Mouse (Mus musculus) forebrain, postnatal 0 days (tissue): Measurements from ENCODE around the gene Chmp4b. TPM values are rescaled to one million over a fixed set of nuclear protein-coding genes. Genes with fewer than 3 reads are reported as not detected.

Experiments used
- ATAC-seq: fragments of 200-750 bp; cut with Nextera tagmentation; 2 replicates; pipeline ENCODE4 v1.8.0; 2017; ENCODE audit warnings: mild to moderate bottlenecking, moderate library complexity
- DNase-seq: peaks from one replicate; pipeline ENCODE4 v3.0.0-alpha.2; 2015
- H3K27ac ChIP-seq: fragments of 300-500 bp; sonication (generic); 2 replicates; pipeline ENCODE4 v1.5.1; 2014; ENCODE audit warnings: low read depth, mild to moderate bottlenecking, antibody characterized with exemption, low read length, moderate library complexity, mixed read lengths
- H3K27me3 ChIP-seq: fragments of 300-500 bp; sonication (generic); 2 replicates; pipeline ENCODE4 v1.6.1; 2014; ENCODE audit warnings: mild to moderate bottlenecking, low read length, mixed read lengths; ENCODE audit not compliant: insufficient read depth
- H3K36me3 ChIP-seq: fragments of 300-500 bp; sonication (generic); 2 replicates; pipeline ENCODE4 v1.6.1; 2014; ENCODE audit warnings: mild to moderate bottlenecking, moderate library complexity; ENCODE audit not compliant: insufficient read depth
- H3K4me1 ChIP-seq: fragments of 300-500 bp; sonication (generic); 2 replicates; pipeline ENCODE4 v1.6.1; 2014; ENCODE audit warnings: antibody characterized with exemption; ENCODE audit not compliant: insufficient read depth
- H3K4me2 ChIP-seq: fragments of 300-500 bp; sonication (generic); 2 replicates; pipeline ENCODE4 v1.6.1; 2014; ENCODE audit warnings: low read depth, mild to moderate bottlenecking, moderate library complexity
- H3K4me3 ChIP-seq: fragments of 300-500 bp; sonication (generic); 2 replicates; pipeline ENCODE4 v1.5.1; 2014; ENCODE audit warnings: low read depth, low read length, mixed read lengths
- H3K9ac ChIP-seq: fragments of 300-500 bp; sonication (generic); 2 replicates; pipeline ENCODE4 v1.6.1; 2014; ENCODE audit warnings: mild to moderate bottlenecking
- H3K9me3 ChIP-seq: fragments of 300-500 bp; sonication (generic); 2 replicates; pipeline ENCODE4 v1.6.1; 2016; ENCODE audit warnings: low read length
- CTCF ChIP-seq: sonication (generic); IDR thresholded peaks from 2 replicates; pipeline ENCODE4 v1.5.1; 2016; ENCODE audit warnings: antibody characterized with exemption, control low read depth, low read depth
- WGBS: fragments of 180-500 bp; shearing (Covaris S2); extraction: QIAGEN DNeasy Blood & Tissue Kit; methylation state at CpG from one replicate; pipeline ENCODE4 v1.1.7; 2014; 5-methylcytosine and 5-hydroxymethylcytosine counted together
- polyA plus RNA-seq: library from polyadenylated mRNA; unstranded; fragments of >200 nt; fragmentation: Nextera tagmentation; extraction: Ambion mirVana; gene quantifications from 2 replicates; pipeline ENCODE4 v1.2.1, GENCODE M21; 2015
- total RNA-seq: library from RNA; depleted of rRNA; stranded (reverse); fragments of >200 nt; gene quantifications from 2 replicates; pipeline ENCODE4 v1.2.3, GENCODE M21; 2014

The Chmp4b gene
- total and polyA plus RNA-seq, 2 experiments from 2014 or later: 29.4 to 176 TPM

- Histone ChIP-seq H3K4me3 (no peak overlapping the region), H3K9me3 (no peaks in the 10 kb centered on the region), H3K9ac (no peak overlapping the region), H3K27me3 (no peaks in the 10 kb centered on the region), H3K4me1 (no peaks in the 10 kb centered on the region), H3K36me3 (no peaks in the 10 kb centered on the region), H3K4me2 (no peak overlapping the region), H3K27ac (no peak overlapping the region)
- no peak for ATAC-seq
- no peak for TF ChIP-seq CTCF
- DNase-seq: no peak
- 89% methylated on average over 4 of the region's 4 CpGs for WGBS
These were observed 65.1 kb downstream of the Chmp4b start for GRCm38 (mm10) chr2:154716586-154716985.

- ATAC-seq: no peak
- Histone ChIP-seq H3K9me3 (no peaks in the 10 kb centered on the region), H3K27ac (no peak overlapping the region), H3K27me3 (no peaks in the 10 kb centered on the region), H3K4me3 (no peak overlapping the region), H3K9ac (no peak overlapping the region), H3K36me3 (no peaks in the 10 kb centered on the region), H3K4me2 (no peak overlapping the region), H3K4me1 (no peaks in the 10 kb centered on the region)
- no peak for TF ChIP-seq CTCF
- no peak for DNase-seq
These were observed 65.6 kb downstream of the Chmp4b start for GRCm38 (mm10) chr2:154717081-154717480.

- TF ChIP-seq CTCF: no peak
- 87% methylated on average over 12 of the region's 12 CpGs for WGBS
- Histone ChIP-seq H3K27me3 (no peaks in the 10 kb centered on the region), H3K4me2 (no peak overlapping the region), H3K9ac (no peak overlapping the region), H3K4me1 (no peaks in the 10 kb centered on the region), H3K9me3 (no peaks in the 10 kb centered on the region), H3K36me3 (no peaks in the 10 kb centered on the region), H3K27ac (no peak overlapping the region), H3K4me3 (no peak overlapping the region)
- ATAC-seq (no peak), DNase-seq (no peak)
These were observed 67.5 kb downstream of the Chmp4b start for GRCm38 (mm10) chr2:154718855-154719556.

GRCm38 (mm10) chr2:154720315-154720714 lies 68.8 kb downstream of the Chmp4b start:
- DNase-seq (no peak), ATAC-seq (no peak)
- H3K4me2 ChIP-seq: no peak overlapping the region
- no peak overlapping the region for H3K9ac ChIP-seq
- H3K36me3 ChIP-seq: no peaks in the 10 kb centered on the region
- H3K9me3 ChIP-seq: no peaks in the 10 kb centered on the region
- no peaks in the 10 kb centered on the region for H3K27me3 ChIP-seq
- no peak for TF ChIP-seq CTCF
- 97% methylated on average over 2 of the region's 2 CpGs for WGBS
- H3K4me1 ChIP-seq: no peaks in the 10 kb centered on the region
- H3K4me3 ChIP-seq: no peak overlapping the region
- no peak overlapping the region for H3K27ac ChIP-seq

GRCm38 (mm10) chr2:154723473-154723872 lies 72.0 kb downstream of the Chmp4b start:
- Histone ChIP-seq H3K4me3 (no peak overlapping the region), H3K4me2 (no peak overlapping the region), H3K9ac (no peak overlapping the region), H3K36me3 (no peaks in the 10 kb centered on the region), H3K27me3 (no peaks in the 10 kb centered on the region), H3K9me3 (no peaks in the 10 kb centered on the region), H3K27ac (no peak overlapping the region), H3K4me1 (no peaks in the 10 kb centered on the region)
- 84% methylated on average over 4 of the region's 4 CpGs for WGBS
- ATAC-seq (no peak), DNase-seq (no peak)
- no peak for TF ChIP-seq CTCF

GRCm38 (mm10) chr2:154729737-154730136 lies 78.2 kb downstream of the Chmp4b start:
- ATAC-seq: no peak
- H3K9ac ChIP-seq: no peak overlapping the region
- no peak overlapping the region for H3K4me2 ChIP-seq
- no peak for TF ChIP-seq CTCF
- no peak overlapping the region for H3K4me3 ChIP-seq
- no peak overlapping the region for H3K27ac ChIP-seq
- H3K27me3 ChIP-seq: no peaks in the 10 kb centered on the region
- H3K9me3 ChIP-seq: no peaks in the 10 kb centered on the region
- WGBS: 67% methylated on average over 3 of the region's 3 CpGs
- no peak for DNase-seq
- H3K4me1 ChIP-seq: no peaks in the 10 kb centered on the region
- no peaks in the 10 kb centered on the region for H3K36me3 ChIP-seq

- H3K27ac ChIP-seq: no peak overlapping the region
- WGBS: 52% methylated on average over 3 of the region's 3 CpGs
- H3K36me3 ChIP-seq: no peaks in the 10 kb centered on the region
- no peak overlapping the region for H3K4me2 ChIP-seq
- no peak overlapping the region for H3K4me3 ChIP-seq
- no peak for ATAC-seq
- no peaks in the 10 kb centered on the region for H3K27me3 ChIP-seq
- H3K4me1 ChIP-seq: no peaks in the 10 kb centered on the region
- DNase-seq: no peak
- no peak overlapping the region for H3K9ac ChIP-seq
- TF ChIP-seq CTCF: no peak
- H3K9me3 ChIP-seq: no peaks in the 10 kb centered on the region
These were observed 79.3 kb downstream of the Chmp4b start for GRCm38 (mm10) chr2:154730841-154731240.
